Mouse (Mus musculus) midbrain, postnatal 0 days (tissue): ENCODE measurements around the gene Pmepa1. TPM values are rescaled to one million over a fixed set of nuclear protein-coding genes. Genes with fewer than 3 reads are reported as not detected.

Experiments used
- ATAC-seq: fragments of 200-750 bp; cut with Nextera tagmentation; 2 replicates; pipeline ENCODE4 v1.8.0; 2017; ENCODE audit warnings: moderate number of reproducible peaks, mild to moderate bottlenecking, moderate TSS enrichment, moderate library complexity; ENCODE audit not compliant: low FRiP score
- DNase-seq: peaks from one replicate; pipeline ENCODE4 v3.0.0-alpha.2; 2015; ENCODE audit warnings: low spot score
- H3K27ac ChIP-seq: fragments of 300-500 bp; sonication (generic); 2 replicates; pipeline ENCODE4 v1.5.1; 2014; ENCODE audit warnings: low read depth, mild to moderate bottlenecking, low read length, mixed read lengths
- H3K27me3 ChIP-seq: fragments of 300-500 bp; sonication (generic); 2 replicates; pipeline ENCODE4 v1.6.1; 2014; ENCODE audit warnings: low read length, control low read depth, mixed read lengths; ENCODE audit not compliant: insufficient read depth
- H3K36me3 ChIP-seq: fragments of 300-500 bp; sonication (generic); 2 replicates; pipeline ENCODE4 v1.6.1; 2014; ENCODE audit warnings: low read length, control low read depth, mixed read lengths; ENCODE audit not compliant: insufficient read depth
- H3K4me1 ChIP-seq: fragments of 300-500 bp; sonication (generic); 2 replicates; pipeline ENCODE4 v1.6.1; 2014; ENCODE audit warnings: mild to moderate bottlenecking, control low read depth, antibody characterized with exemption, low read length, mixed read lengths; ENCODE audit not compliant: insufficient read depth
- H3K4me2 ChIP-seq: fragments of 300-500 bp; sonication (generic); 2 replicates; pipeline ENCODE4 v1.6.1; 2014; ENCODE audit warnings: low read depth, mild to moderate bottlenecking, low read length, mixed read lengths; ENCODE audit not compliant: poor library complexity, severe bottlenecking
- H3K4me3 ChIP-seq: fragments of 300-500 bp; sonication (generic); 2 replicates; pipeline ENCODE4 v1.5.1; 2014; ENCODE audit warnings: low read depth, mild to moderate bottlenecking, low read length, moderate library complexity
- H3K9ac ChIP-seq: fragments of 300-500 bp; sonication (generic); replicated peaks from 2 replicates; pipeline ENCODE4 v1.6.1; 2014; ENCODE audit warnings: mild to moderate bottlenecking, low read length, moderate library complexity, mixed read lengths; ENCODE audit not compliant: poor library complexity, severe bottlenecking
- H3K9me3 ChIP-seq: fragments of 300-500 bp; sonication (generic); 2 replicates; pipeline ENCODE4 v1.6.1; 2016; ENCODE audit warnings: low read length, control low read depth
- CTCF ChIP-seq: IDR thresholded peaks from 2 replicates; pipeline ENCODE4 v1.5.1; 2016; ENCODE audit warnings: antibody characterized with exemption, mild to moderate bottlenecking
- WGBS: fragments of 180-500 bp; shearing (Covaris S2); extraction: QIAGEN DNeasy Blood & Tissue Kit; methylation state at CpG from one replicate; pipeline ENCODE4 v1.1.7; 2014; 5-methylcytosine and 5-hydroxymethylcytosine counted together
- polyA plus RNA-seq: library from polyadenylated mRNA; unstranded; fragments of >200 nt; fragmentation: Nextera tagmentation; extraction: Ambion mirVana; gene quantifications from 2 replicates; pipeline ENCODE4 v1.2.1, GENCODE M21; 2015
- total RNA-seq: library from RNA; depleted of rRNA; stranded (reverse); fragments of >200 nt; gene quantifications from 2 replicates; pipeline ENCODE4 v1.2.3, GENCODE M21; 2014

Pmepa1 gene
- total and polyA plus RNA-seq, 2 experiments from 2014 or later, result 2.3 to 12.8 TPM

DNA sequence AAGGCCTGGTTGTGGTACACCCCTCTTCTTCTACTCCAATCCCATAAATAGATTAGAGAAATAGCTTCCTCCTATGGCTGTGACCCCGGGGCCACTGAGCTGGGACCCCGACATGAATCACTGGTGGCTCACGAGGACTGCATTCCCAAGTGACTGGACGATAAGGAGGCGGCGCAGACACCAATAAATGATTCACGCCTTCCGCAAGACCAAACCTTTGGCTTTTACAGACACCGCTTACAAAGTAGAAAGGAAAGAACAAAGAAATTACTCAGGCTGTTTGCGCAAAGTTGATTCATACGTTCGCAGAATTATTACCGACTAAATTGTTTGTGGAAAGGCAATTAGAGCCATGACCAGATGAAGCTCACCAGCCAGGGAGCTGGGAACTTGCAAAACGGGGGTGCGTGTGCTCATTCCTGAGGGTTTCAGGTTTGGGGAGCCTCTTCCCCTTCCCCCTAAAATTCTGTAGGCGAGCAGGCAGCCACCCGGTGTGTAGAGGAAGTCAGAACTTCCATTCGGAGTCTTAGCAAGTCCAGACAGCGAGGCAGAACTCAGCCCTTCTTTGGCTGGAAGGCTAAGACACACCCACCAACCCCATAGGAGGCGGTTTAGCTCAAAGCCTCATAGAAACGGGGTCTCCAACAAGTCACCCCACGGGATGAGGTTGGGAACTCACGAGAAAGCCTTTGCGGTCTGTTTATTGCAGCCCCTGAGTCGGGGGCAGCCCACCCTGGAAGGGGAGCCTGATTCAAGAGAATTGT is 9.8 kb downstream of the Pmepa1 start:
- DNase-seq, result no peak
- Histone ChIP-seq H3K4me1 (peaks cover 7% of the 10 kb centered on the region; the same call in 1 of the 2 replicates), H3K27me3 (no peaks in the 10 kb centered on the region), H3K27ac (no peak overlapping the region), H3K9ac (no peak overlapping the region), H3K4me3 (no peak overlapping the region), H3K36me3 (no peaks in the 10 kb centered on the region), H3K9me3 (no peaks in the 10 kb centered on the region), H3K4me2 (no peak overlapping the region)
- no peak for ATAC-seq
- TF ChIP-seq CTCF, result no peak
- 73% methylated on average over 25 of the region's 25 CpGs for WGBS

DNA sequence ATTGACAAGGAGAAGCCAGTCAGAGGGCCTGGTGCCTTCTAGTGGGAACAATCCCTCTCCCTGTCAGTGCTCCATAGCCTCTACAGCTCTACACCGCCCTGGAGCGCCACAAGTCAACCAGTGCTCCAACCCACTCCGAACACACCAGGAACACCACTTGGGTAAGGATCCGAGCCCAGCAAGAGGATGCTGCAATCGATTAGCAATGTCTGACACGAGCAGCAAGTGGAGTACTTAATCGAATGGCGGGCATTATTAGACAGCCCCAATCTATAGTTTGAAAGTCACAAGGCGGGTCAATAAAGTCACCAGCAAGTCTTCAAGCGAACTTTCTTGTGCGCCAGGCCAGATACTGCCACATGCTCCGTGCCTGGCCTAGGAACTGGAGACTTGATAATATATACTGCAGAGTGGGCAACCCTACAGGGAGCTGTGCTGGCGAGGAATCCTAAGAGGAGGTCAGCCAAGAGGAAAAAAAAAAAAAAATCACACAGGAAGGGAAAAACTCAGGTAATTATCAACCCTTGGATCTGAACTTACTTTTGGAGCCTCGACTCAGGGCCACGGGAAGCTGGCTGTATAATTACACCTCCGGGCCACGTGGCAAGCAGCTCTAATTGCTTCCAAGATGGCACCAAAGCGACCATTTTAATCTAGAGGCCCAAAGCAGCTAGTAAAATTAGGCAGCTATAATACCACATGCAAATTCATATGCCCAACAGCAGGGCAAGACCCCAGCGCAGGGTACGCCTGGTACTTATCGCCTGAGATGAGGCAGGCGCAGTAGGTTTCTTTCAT is 10.7 kb downstream of the Pmepa1 start:
- WGBS, result 87% methylated on average over 22 of the region's 22 CpGs
- Histone ChIP-seq H3K27me3 (no peaks in the 10 kb centered on the region), H3K9ac (no peak overlapping the region), H3K9me3 (no peaks in the 10 kb centered on the region), H3K4me3 (no peak overlapping the region), H3K4me2 (no peak overlapping the region), H3K4me1 (peaks cover 8% of the 10 kb centered on the region; the same call in 1 of the 2 replicates), H3K27ac (no peak overlapping the region), H3K36me3 (no peaks in the 10 kb centered on the region)
- ATAC-seq (no peak), DNase-seq (no peak)
- TF ChIP-seq CTCF, result no peak

DNA sequence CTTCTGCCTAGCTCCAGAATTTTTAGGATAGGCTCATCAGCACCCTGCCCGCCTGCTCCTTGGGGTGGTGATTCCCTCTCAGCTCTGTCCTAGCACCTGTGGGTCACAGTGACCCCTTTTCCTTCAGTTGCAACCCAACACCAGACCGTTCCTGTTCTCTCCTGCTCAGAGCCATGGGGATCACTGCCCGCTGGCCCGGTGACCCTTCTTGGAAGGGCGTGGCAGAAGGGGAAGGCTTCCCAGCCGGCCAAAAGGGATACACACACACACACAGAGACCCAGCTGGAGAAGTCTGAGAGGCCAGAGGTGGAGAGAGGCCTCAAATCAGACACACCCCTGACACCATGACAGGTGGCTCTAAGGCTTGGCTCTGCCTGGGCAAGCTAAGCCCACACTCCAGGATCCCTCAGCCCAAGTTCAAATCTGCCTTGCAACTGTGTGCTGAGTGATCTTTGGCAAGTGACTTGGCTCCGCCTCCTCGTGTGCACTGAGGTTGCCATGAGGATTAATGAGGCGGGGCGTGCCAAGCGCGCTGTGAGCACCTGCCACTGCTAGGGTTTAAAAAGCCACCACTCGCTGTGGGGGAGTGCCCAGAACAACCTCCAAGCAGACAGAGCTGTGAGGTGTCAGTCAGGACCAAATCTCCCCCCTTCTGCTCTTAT is 11.7 kb downstream of the Pmepa1 start:
- peak; percentile 81 for DNase-seq
- Histone ChIP-seq H3K9ac (no peak overlapping the region), H3K4me2 (no peak overlapping the region), H3K27me3 (no peaks in the 10 kb centered on the region), H3K27ac (no peak overlapping the region), H3K4me3 (no peak overlapping the region), H3K9me3 (no peaks in the 10 kb centered on the region), H3K4me1 (peaks cover 8% of the 10 kb centered on the region; the same call in 1 of the 2 replicates), H3K36me3 (no peaks in the 10 kb centered on the region)
- TF ChIP-seq CTCF, result no peak
- ATAC-seq, result no peak
- 34% methylated on average over 13 of the region's 13 CpGs for WGBS

DNA sequence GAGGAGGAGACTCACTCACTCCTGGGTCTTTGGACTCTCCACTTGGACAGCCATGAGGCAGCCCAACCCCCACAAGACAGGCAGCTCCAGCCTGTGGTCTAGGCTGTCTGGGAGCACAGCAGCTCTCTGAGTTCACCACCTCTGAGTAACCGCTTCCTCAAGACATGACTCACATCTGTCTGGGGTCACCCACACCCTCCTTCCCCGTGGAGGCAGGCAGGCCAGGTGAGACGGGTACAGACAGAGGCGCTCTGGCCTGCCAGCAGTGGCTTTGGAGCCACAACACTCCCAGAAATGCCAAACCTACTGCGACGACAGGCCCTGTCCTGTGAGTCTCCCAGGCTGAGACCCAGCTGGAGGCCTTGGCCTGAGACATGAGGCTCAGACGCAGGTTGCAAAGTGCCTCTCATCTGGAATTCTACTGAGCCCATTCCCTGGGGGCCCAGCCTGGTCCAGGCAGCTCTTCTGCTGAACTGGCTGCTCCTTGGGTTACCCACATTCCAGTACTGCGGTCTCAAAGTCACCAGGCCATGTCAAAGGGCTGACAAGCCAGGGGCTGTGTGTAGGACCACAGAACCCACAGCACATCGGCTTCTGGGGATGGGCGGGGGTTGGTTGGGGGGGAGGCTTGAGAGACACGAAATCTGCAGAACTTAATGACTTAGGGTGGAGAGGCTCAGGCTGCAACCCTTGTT is 12.6 kb downstream of the Pmepa1 start:
- no peak overlapping the region for H3K4me3 ChIP-seq
- ATAC-seq (no peak), DNase-seq (no peak)
- no peak overlapping the region for H3K27ac ChIP-seq
- H3K27me3 ChIP-seq, result no peaks in the 10 kb centered on the region
- peaks cover 8% of the 10 kb centered on the region; the same call in 1 of the 2 replicates for H3K4me1 ChIP-seq
- H3K9ac ChIP-seq, result no peak overlapping the region
- no peak overlapping the region for H3K4me2 ChIP-seq
- H3K9me3 ChIP-seq, result no peaks in the 10 kb centered on the region
- TF ChIP-seq CTCF, result no peak
- 85% methylated on average over 11 of the region's 11 CpGs for WGBS
- H3K36me3 ChIP-seq, result no peaks in the 10 kb centered on the region

DNA sequence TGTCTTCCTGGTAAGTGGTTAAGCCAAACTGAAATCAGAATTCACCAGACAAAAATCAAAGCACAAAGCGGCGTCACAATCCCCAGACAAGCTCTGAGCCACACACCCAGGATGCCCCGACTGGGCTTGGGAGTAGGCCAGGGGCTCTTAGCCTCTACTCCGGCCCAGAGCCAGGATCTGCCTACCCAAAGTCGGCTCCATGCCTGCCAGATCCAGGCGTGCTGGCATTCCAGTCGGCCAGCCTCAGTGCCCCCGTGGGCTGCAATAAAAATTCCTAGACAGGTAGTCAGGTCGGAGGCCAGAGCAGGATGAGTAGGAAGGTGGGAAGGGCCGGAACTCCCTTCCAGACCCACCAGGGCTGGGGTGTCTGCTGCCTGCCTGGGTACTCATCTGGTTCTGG is 14.8 kb downstream of the Pmepa1 start:
- Histone ChIP-seq H3K27me3 (no peaks in the 10 kb centered on the region), H3K36me3 (no peaks in the 10 kb centered on the region), H3K4me2 (no peak overlapping the region), H3K9me3 (no peaks in the 10 kb centered on the region), H3K4me1 (peaks cover 13% of the 10 kb centered on the region; the same call in 1 of the 2 replicates), H3K27ac (no peak overlapping the region), H3K9ac (no peak overlapping the region), H3K4me3 (no peak overlapping the region)
- ATAC-seq (no peak), DNase-seq (peak; percentile 60)
- WGBS, result 68% methylated on average over 10 of the region's 10 CpGs
- TF ChIP-seq CTCF, result no peak
